Mouse (Mus musculus) heart, embryonic 11.5 days (tissue): ENCODE measurements around the gene Ankrd11. TPM values are rescaled to one million over a fixed set of nuclear protein-coding genes. Genes with fewer than 3 reads are reported as not detected.
A peak's percentile ranks its signal among the peaks of the same experiment; 100 is the strongest.

Experiments used
- ATAC-seq: fragments of 200-750 bp; cut with Nextera tagmentation; replicated peaks from 2 replicates; pipeline ENCODE4 v1.8.0; 2017; ENCODE audit warnings: moderate library complexity; ENCODE audit not compliant: insufficient number of reproducible peaks, low FRiP score, low TSS enrichment
- H3K27ac ChIP-seq: fragments of 300-500 bp; sonication (generic); 2 replicates; pipeline ENCODE4 v1.5.1; 2014; ENCODE audit warnings: mild to moderate bottlenecking, low read depth, low read length
- H3K27me3 ChIP-seq: fragments of 300-500 bp; sonication (generic); 2 replicates; pipeline ENCODE4 v1.6.1; 2014; ENCODE audit warnings: mild to moderate bottlenecking, low read length, mixed read lengths; ENCODE audit not compliant: control insufficient read depth, insufficient read depth
- H3K36me3 ChIP-seq: fragments of 300-500 bp; sonication (generic); 2 replicates; pipeline ENCODE4 v1.6.1; 2014; ENCODE audit warnings: mild to moderate bottlenecking, low read length, moderate library complexity, mixed read lengths; ENCODE audit not compliant: control insufficient read depth, insufficient read depth
- H3K4me1 ChIP-seq: fragments of 300-500 bp; sonication (generic); 2 replicates; pipeline ENCODE4 v1.6.1; 2014; ENCODE audit warnings: low read length; ENCODE audit not compliant: control insufficient read depth, insufficient read depth
- H3K4me2 ChIP-seq: fragments of 300-500 bp; sonication (generic); 2 replicates; pipeline ENCODE4 v1.6.1; 2014; ENCODE audit warnings: mild to moderate bottlenecking, moderate library complexity
- H3K4me3 ChIP-seq: fragments of 300-500 bp; sonication (generic); 2 replicates; pipeline ENCODE4 v1.5.1; 2014; ENCODE audit warnings: low read depth, low read length
- H3K9ac ChIP-seq: fragments of 300-500 bp; sonication (generic); 2 replicates; pipeline ENCODE4 v1.6.1; 2014; ENCODE audit warnings: mild to moderate bottlenecking, low read depth, low read length, moderate library complexity
- H3K9me3 ChIP-seq: fragments of 300-500 bp; sonication (generic); replicated peaks from 2 replicates; pipeline ENCODE4 v1.6.1; 2016; ENCODE audit warnings: low read length; ENCODE audit not compliant: control insufficient read depth
- WGBS: fragments of 180-500 bp; shearing (Covaris S2); extraction: QIAGEN DNeasy Blood & Tissue Kit; methylation state at CpG from one replicate; pipeline ENCODE4 v1.1.7; 2014; ENCODE audit not compliant: insufficient replicate concordance; 5-methylcytosine and 5-hydroxymethylcytosine counted together
- polyA plus RNA-seq: library from polyadenylated mRNA; unstranded; fragments of >200 nt; fragmentation: Nextera tagmentation; extraction: Ambion mirVana; gene quantifications from 2 replicates; pipeline ENCODE4 v1.2.1, GENCODE M21; 2014

Gene Ankrd11
- polyA plus RNA-seq, 1 experiment from 2014 or later, result 49.5 TPM

DNA sequence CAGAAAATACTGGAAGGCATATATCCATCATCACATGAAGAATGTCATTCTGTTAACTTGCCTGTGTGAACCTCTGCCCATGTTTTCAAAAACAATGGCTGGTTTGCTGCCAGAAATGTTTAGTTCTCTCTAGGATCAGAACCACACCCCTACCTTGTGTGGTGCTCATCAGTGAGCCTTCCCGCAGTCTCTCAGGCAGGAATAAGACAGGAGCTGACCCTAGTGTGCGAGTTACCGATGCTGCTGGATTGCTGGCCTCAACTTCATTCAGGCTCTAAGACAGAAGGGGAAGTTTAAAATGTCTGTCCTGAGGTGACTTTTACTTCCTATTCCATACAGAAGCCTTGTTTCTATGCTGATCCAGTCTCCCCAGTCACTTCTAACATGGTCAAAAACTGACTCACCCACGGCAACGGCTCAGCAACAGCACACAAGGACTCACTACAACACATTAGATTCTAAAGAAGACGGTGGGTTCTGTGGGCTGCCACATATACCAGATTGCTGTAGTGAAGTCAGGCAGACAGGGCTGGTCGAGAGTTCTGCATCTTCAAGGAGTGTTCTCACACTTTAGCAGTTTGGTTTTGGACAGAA lies 113.3 kb downstream of the Ankrd11 start:
- Histone ChIP-seq H3K4me1 (peaks cover 65% of the 10 kb centered on the region), H3K4me2 (no peak overlapping the region), H3K27ac (no peak overlapping the region), H3K4me3 (no peak overlapping the region), H3K9ac (no peak overlapping the region), H3K36me3 (no peaks in the 10 kb centered on the region), H3K9me3 (no peaks in the 10 kb centered on the region), H3K27me3 (no peaks in the 10 kb centered on the region)
- ATAC-seq, result no peak
- WGBS, result 86% methylated on average over 7 of the region's 7 CpGs

DNA sequence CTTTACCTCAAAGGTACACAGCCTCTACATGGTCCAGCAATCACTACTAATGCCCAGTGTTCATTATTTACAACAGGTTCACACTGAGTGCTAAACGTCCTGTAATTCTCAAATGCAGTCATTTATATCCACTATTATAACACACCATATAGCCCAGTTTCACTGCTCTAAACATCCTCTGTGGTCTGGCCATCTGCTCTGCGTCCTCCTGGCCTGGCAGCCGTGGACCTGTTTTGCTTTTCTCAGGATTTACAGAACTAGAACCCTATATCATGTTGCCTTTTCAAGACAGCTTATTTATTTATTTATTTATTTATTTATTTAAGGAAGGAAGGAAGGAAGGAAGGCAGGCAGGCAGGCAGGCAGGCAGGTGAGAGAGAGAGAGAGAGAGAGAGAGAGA lies 114.2 kb downstream of the Ankrd11 start:
- WGBS, result 86% methylated on average over 3 of the region's 3 CpGs

DNA sequence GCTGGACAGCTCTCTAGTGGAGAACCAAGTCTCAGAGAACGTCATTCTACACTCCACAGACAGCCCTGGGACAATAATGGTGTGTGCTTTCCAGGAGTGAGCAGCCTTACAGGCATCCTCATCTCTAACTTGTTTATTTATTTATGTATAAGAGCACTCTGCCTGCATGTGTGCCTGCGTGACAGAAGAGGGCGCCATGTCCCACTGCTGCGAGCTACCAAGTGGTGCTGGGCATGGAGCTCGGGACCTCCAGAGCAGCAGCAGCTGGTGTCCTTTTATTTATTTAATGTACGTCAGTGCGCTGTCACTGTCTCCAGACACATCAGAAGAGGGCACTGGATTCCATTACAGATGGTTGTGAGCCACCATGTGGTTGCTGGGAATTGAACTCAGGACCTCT lies 115.3 kb downstream of the Ankrd11 start:
- WGBS, result 71% methylated on average over 7 of the region's 7 CpGs
- Histone ChIP-seq H3K9ac (no peak overlapping the region), H3K27ac (no peak overlapping the region), H3K27me3 (no peaks in the 10 kb centered on the region), H3K4me3 (no peak overlapping the region), H3K4me2 (no peak overlapping the region), H3K9me3 (no peaks in the 10 kb centered on the region), H3K36me3 (no peaks in the 10 kb centered on the region), H3K4me1 (peaks cover 64% of the 10 kb centered on the region)
- no peak for ATAC-seq

More for the DNA sequence above, 114.2 kb downstream of the Ankrd11 start:
- ATAC-seq, result no peak
- Histone ChIP-seq H3K4me3 (no peak overlapping the region), H3K36me3 (no peaks in the 10 kb centered on the region), H3K4me2 (no peak overlapping the region), H3K9me3 (no peaks in the 10 kb centered on the region), H3K27ac (no peak overlapping the region), H3K4me1 (peaks cover 65% of the 10 kb centered on the region), H3K27me3 (no peaks in the 10 kb centered on the region), H3K9ac (no peak overlapping the region)

DNA sequence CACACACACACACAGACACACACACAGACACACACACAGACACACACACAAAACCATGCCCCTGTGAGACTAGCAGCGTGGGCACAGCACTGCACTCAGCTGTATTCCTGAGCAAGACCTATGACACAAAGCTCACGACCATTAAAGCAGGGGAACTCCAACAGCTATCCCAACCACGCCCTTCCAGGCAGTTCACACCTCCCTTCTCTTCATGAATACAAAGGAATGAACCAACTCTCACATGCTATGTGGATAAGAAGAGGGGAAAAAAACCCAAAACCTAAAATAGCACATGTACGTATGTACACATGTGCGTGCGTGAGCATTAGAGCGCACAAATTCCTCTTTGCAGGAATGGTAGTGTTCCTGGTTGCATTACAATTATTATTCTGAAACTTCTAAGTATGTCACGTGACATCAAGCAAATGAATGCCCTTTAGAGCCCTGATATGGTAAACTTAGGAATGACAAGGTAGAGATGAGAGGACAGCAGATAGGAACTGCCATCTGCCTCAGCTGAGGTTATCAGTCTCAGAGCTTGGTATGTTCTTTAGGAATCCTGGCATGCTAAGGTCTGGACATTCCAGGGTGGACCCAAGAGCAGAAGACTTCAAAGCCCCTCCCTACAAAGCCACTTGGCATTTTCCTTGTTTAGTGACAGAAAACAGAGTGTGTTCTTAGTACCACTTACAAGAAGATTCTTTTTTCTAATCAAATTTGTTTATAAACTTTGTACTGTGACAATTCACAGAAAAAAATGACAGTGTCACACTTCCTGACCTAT lies 115.9 kb downstream of the Ankrd11 start:
- Histone ChIP-seq H3K4me3 (no peak overlapping the region), H3K27me3 (no peaks in the 10 kb centered on the region), H3K4me1 (peaks cover 65% of the 10 kb centered on the region), H3K4me2 (no peak overlapping the region), H3K9ac (no peak overlapping the region), H3K9me3 (no peaks in the 10 kb centered on the region), H3K27ac (no peak overlapping the region), H3K36me3 (no peaks in the 10 kb centered on the region)
- no peak for ATAC-seq
- 80% methylated on average over 8 of the region's 8 CpGs for WGBS

DNA sequence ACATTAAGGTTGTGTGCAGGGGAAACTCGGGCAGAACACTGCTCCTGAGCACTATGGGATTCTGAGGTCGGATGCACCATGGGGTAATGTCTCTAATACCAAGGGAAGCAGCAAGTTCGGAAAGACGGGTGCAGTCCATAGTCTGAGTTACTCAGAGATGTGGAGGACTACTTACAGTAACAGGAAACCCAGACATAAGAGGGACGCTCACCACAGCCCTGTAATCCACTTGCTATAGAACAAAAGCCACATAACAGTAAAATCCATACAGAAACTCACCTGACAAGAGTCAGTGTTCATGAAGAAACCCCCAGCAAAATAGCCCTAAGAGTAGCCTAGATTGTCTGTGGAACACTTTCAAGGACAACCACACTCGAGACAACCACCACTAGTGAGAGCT lies 118.0 kb downstream of the Ankrd11 start:
- peaks cover 66% of the 10 kb centered on the region for H3K4me1 ChIP-seq
- H3K9me3 ChIP-seq, result no peaks in the 10 kb centered on the region
- ATAC-seq, result no peak
- peak overlapping the region; percentile 68 for H3K27ac ChIP-seq
- H3K36me3 ChIP-seq, result no peaks in the 10 kb centered on the region
- H3K9ac ChIP-seq, result no peak overlapping the region
- H3K27me3 ChIP-seq, result no peaks in the 10 kb centered on the region
- 58% methylated on average over 6 of the region's 6 CpGs for WGBS
- H3K4me2 ChIP-seq, result peak overlapping the region; percentile 12
- no peak overlapping the region for H3K4me3 ChIP-seq

DNA sequence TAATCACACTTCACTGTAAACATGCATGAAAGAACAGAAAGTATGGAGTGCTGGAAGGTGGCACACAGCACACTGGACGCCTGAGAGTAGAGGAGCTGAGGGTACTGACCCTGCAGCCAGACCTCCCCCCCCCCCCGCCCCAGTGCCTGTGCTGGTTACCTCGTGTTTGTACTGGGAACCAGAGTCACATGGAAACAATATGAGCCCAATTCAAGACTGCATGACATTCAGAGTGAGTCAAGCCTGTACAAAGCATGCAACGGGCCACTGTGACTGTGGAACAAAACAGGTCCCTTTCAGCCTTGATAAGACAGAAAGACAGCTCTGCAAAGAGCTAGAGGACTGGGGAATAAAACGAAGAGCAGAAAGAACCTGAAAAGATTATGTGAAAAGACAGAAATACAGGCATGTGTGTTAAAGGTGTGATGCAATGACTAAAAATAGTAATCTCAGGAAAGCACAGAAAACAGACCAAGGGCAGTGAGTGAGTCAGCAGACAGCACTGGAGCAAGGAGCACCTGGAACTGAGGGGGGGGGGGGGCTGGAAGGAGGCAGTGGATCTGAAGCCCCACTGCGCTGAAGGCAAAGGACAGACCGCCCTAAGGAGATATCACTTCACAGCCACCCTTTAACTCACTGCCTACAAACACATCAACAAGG lies 118.5 kb downstream of the Ankrd11 start:
- Histone ChIP-seq H3K9ac (no peak overlapping the region), H3K27me3 (no peaks in the 10 kb centered on the region), H3K27ac (peak overlapping the region; percentile 68), H3K4me1 (peaks cover 71% of the 10 kb centered on the region), H3K36me3 (no peaks in the 10 kb centered on the region), H3K4me2 (peak overlapping the region; percentile 12), H3K4me3 (no peak overlapping the region), H3K9me3 (no peaks in the 10 kb centered on the region)
- 32% methylated on average over 7 of the region's 7 CpGs for WGBS
- no peak for ATAC-seq

DNA sequence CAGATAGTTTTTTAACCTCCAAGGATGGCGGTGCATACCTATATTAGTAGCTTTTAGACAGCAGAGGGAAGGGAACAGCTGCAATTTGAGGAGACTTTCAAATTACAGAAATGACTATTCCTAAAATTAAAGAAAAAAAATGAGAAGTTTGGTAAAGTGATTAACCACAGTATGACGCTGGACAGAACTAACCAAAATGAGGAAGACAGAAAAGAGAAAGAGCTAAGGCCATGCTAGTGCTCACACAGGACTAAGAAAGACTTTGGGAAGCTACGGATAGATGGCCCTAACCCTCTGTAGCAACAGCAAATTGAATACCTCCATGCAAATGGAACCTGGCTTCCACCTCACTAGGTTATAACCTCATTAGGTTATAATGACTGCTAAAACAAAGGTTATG lies 119.1 kb downstream of the Ankrd11 start:
- WGBS, result 88% methylated on average over 3 of the region's 3 CpGs
- no peak for ATAC-seq
- no peak overlapping the region for H3K4me2 ChIP-seq
- H3K27ac ChIP-seq, result peak overlapping the region; percentile 68; the same call in 1 of the 2 replicates
- no peak overlapping the region for H3K4me3 ChIP-seq
- no peaks in the 10 kb centered on the region for H3K27me3 ChIP-seq
- H3K9ac ChIP-seq, result no peak overlapping the region
- peaks cover 77% of the 10 kb centered on the region for H3K4me1 ChIP-seq
- no peaks in the 10 kb centered on the region for H3K36me3 ChIP-seq
- no peaks in the 10 kb centered on the region for H3K9me3 ChIP-seq

DNA sequence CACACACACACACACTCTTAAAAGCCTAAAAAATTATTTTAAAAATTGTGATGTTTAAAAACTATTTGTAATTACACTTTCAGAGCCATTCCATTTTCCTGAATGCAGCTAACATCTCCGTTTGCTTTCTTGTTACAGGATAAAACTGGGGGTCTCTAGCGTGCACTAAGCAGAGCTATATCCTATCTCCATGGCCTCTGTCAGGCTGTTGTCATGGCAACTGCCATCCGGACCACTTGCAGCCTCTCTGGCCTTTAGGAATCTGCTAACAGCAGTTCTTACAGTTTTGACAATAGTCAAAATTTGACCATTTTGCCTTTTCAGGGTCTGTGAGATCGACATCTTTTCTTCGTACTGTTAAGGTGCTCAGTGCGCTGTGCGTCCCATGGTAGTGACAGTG lies 121.2 kb downstream of the Ankrd11 start:
- Histone ChIP-seq H3K4me2 (no peak overlapping the region), H3K36me3 (no peaks in the 10 kb centered on the region), H3K4me1 (peaks cover 85% of the 10 kb centered on the region), H3K9ac (no peak overlapping the region), H3K4me3 (no peak overlapping the region), H3K27ac (no peak overlapping the region), H3K9me3 (no peaks in the 10 kb centered on the region), H3K27me3 (no peaks in the 10 kb centered on the region)
- no peak for ATAC-seq
- WGBS, result 81% methylated on average over 7 of the region's 7 CpGs
